Mouse (Mus musculus) T-helper 17 cell (primary cell): ENCODE results near the gene Slc25a34.

Experiments used
- in situ Hi-C, 2 experiments: fragments of 300-600 bp; cut with MboI, MseI; formaldehyde crosslinking; loops; 1 replicate in 1 of 2; 2 replicates in 1 of 2; pipeline ENCODE4 v1.15.1; 2025; ENCODE audit warnings: high pct_unique_total_duplicates in 2 of 2

Gene Slc25a34

DNA sequence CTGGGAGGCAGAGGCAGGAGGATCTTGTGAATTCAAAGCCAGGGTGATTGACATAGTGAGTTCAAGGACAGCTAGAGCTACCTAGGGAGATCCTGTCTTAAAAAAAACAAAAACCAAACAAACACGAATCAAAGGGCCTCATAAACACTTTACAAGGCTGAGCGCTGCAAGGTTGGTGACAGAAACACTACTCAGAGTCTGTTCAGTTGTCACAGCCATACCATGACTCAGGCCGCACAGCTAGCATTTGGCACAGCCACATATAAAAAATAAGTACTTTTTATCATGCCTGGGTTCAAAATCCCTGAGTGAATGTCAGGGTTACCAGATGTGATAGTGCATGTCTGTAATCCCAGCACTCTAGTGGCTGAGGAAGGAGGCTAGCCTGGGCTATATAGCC lies 23.6 kb upstream of the Slc25a34 start:
- in situ Hi-C loops, result loop anchor here in 1 of 2 experiments (10.0 kb wide), 1 partner anchor 1748 kb away; the partner anchor contains the start of gene Pramel1

GRCm38 (mm10) chr4:141645988-141646387 lies 22.4 kb upstream of the Slc25a34 start:
- in situ Hi-C loops, result loop anchor here in 1 of 2 experiments (10.0 kb wide), 1 partner anchor 1749 kb away; the partner anchor contains the start of gene Pramel1

- in situ Hi-C loops, result loop anchor here in 1 of 2 experiments (10.0 kb wide), 1 partner anchor 1752 kb away; the partner anchor contains the start of gene Pramel1
Observed at GRCm38 (mm10) chr4:141643118-141643855, 19.7 kb upstream of the Slc25a34 start.

DNA sequence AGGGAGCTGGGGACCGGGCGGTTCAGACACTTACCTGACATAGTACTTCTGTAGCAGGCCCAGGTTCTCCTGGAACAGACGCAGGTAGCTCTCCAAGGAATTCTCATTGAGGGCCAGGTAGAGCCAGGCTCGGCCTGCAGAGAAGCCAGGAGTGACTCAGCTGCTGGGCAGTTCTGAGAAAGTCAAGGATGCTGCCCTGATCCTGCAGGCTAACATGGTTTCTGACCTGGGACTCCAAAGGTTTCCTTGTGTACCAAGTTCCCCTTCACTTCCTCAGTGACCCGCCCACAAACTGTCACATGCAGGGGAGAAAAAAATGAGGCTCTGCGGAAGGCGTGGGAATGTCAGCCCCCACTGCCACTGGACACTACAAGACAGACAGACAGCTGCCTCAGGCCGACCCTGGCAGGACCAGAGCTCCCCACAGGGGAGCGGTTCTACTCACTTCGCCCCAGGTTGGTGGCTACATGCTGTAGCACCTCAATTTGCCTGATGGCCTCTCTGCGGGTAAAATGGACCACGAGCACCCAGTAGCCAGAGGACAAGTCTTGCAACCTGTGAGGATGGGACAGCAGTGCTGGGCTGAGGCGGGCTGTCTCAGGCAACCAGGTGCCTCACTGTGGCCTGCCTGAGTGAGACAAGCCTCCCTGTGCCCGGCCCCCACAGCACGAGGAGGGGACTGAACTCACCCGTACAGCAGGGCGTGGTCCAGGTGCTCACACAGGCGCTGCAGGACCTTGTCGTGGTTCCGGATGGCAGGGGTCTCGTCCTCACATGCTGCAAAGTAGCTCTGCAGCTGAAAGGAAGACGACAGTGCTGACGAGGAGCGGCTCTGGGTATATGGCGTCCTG lies 18.6 kb upstream of the Slc25a34 start:
- in situ Hi-C loops, result loop anchor here in 1 of 2 experiments (10.0 kb wide), 1 partner anchor 1753 kb away; the partner anchor contains the start of gene Pramel1

DNA sequence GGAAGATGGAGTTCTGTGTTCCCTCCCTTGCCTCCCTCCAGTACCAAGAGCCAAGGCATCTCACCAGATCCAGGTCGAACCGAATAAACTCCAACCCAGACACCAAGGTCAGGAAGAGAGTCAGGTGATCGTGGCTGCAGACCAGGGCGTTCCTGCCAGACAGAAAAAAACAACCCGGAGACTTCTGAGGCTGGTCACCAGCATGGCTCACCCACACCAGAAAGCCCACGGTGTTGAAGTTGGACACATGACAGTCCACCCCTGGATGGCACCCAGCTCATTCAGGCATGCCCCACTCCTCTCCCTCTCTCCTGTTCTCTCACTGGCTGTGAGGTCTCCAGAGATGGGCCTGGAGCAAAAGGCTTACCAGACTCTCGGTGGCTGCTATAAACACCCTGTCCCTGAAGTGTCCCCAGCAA lies 17.7 kb upstream of the Slc25a34 start:
- in situ Hi-C loops, result loop anchor here in 1 of 2 experiments (10.0 kb wide), 1 partner anchor 1753 kb away; the partner anchor contains the start of gene Pramel1

DNA sequence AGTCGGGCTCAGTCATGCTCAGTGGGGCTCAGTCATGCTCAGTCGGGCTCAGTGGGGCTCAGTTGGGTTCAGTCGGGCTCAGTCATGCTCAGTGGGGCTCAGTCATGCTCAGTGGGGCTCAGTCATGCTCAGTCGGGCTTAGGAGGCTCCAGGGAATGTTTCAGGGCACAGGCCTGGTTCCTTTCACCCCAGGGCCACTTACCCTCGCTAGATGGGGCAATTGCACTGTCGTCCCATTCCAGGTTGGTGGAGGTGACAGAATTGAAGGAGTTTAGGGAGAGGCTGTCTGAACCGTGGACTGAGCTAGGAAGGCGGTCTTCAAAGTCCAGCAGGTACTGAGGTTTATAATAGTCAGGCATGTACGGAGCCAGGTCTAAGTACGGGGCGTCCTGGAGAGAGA lies 15.9 kb upstream of the Slc25a34 start:
- in situ Hi-C loops, result no loop called here

GRCm38 (mm10) chr4:141636693-141637092 lies 13.1 kb upstream of the Slc25a34 start:
- in situ Hi-C loops, result no loop called here

DNA sequence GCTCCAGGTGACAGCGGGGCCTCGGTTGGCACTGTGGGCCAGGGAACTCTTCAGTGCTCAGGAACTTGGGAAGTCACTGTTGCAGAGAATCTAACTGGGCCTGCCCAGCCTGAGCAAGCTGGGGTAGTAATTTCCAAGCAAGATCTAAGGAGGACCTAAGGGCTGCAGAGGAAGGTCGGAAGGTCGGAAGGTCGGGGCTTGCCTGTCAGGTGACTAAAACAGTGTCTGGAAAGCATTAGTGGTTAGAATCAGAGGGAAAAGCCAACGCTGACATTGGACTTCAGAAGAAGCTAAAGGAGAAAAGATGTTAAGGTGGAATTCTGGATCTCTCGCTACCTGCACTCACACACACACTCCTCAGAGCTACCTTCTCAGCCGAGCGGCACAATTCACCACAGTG lies 12.4 kb upstream of the Slc25a34 start:
- in situ Hi-C loops, result no loop called here

GRCm38 (mm10) chr4:141632111-141632873 lies 8.7 kb upstream of the Slc25a34 start:
- in situ Hi-C loops, result no loop called here

DNA sequence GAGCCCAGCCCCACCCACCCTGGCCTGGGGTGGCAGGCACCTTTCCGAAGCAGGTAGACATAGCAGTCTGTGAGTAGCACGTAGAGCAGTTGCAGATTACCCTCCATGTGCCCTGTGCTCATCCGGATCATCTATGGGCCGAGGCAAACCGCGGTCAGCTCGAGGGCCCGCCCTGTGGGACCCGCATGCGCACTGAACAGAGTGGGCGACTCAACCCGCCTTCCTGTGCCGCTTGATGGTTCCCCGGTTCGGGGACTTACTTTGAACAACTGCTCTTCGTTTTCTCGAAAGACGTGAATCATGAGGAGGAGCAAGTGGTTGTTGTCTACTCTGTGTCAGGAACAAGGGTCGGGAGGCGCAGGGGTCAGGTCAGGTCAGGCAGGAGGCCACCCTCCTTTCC lies 7.6 kb upstream of the Slc25a34 start:
- in situ Hi-C loops, result no loop called here

DNA sequence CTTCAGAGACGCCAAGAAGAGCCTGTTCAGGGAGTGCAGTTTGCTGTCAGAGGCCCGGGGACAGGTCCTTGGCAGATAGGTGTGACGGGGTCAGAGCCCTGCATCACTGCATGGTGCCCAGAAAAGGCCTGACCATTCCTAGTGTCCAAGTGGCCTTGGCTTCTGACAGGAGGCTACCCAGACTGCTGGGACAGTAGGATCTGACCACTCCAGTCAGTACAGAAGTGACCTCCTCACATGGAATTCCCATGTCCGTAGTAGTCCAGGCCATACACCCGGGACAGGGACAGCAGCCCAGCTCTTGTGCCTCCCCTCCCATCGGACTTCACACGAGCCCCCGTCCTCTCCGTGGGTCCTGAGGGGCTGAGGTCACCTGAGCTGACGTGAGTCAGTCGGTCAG lies 6.4 kb upstream of the Slc25a34 start:
- in situ Hi-C loops, result no loop called here

- in situ Hi-C loops, result loop anchor here in 1 of 2 experiments (10.0 kb wide), 1 partner anchor 1704 kb away; no protein-coding TSS in a partner anchor
Observed at GRCm38 (mm10) chr4:141628661-141629060, 5.0 kb upstream of the Slc25a34 start.

GRCm38 (mm10) chr4:141627502-141627901 lies 3.9 kb upstream of the Slc25a34 start:
- in situ Hi-C loops, result loop anchor here in 1 of 2 experiments (10.0 kb wide), 1 partner anchor 1703 kb away; no protein-coding TSS in a partner anchor

- in situ Hi-C loops, result loop anchor here in 1 of 2 experiments (10.0 kb wide), 1 partner anchor 1701 kb away; no protein-coding TSS in a partner anchor
Observed at GRCm38 (mm10) chr4:141625774-141626550, 2.3 kb upstream of the Slc25a34 start.

- in situ Hi-C loops, result loop anchor here in 1 of 2 experiments (10.0 kb wide), 1 partner anchor 1700 kb away; no protein-coding TSS in a partner anchor
Observed at GRCm38 (mm10) chr4:141624983-141625773, 1.6 kb upstream of the Slc25a34 start.

DNA sequence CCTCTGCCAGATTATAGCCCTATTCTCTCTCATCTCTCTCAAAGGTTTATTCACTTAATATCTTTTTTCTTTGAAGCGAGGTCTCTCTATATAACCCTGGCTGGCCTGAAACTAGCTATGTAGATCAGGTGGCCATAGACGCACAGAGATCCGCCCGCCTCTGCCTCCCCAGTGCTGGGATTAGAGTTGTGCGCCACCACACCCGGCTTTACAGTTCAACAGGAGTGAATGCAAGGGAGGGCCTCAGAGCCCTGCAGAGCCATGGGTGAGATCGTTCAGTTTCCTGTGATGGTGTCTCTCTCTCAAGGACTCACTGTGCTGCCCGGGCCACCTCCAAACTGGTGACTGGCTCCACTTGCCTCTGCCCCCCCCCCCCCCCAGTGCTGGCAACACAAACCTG lies 513 bp upstream of the Slc25a34 start:
- in situ Hi-C loops, result loop anchor here in 1 of 2 experiments (10.0 kb wide), 1 partner anchor 1699 kb away; no protein-coding TSS in a partner anchor

- in situ Hi-C loops, result loop anchor here in 1 of 2 experiments (10.0 kb wide), 1 partner anchor 1698 kb away; no protein-coding TSS in a partner anchor
Observed at GRCm38 (mm10) chr4:141623037-141623436, 584 bp downstream of the Slc25a34 start.

- in situ Hi-C loops, result loop anchor here in 1 of 2 experiments (10.0 kb wide), 1 partner anchor 1698 kb away; no protein-coding TSS in a partner anchor
Observed at GRCm38 (mm10) chr4:141622580-141622979, 1.0 kb downstream of the Slc25a34 start.

DNA sequence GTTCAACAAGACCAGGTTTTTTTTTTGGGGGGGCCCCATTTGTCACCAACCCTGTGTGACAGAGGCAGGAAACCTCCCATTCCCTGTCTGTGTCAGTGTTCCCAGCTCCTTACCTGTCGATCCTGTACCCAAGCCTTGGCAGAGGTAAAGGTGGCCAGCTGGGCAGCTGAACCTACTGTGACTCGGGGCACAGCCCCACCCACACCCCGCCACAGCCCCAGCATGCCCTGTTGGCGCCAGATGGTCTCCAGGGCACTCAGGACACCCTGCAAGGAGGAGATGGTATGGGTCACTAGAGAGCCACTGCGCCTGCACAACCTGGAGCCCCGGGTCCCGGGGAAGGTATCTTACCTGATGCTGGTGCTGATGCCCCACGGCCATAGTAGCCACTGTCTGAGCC lies 1.5 kb downstream of the Slc25a34 start:
- in situ Hi-C loops, result loop anchor here in 1 of 2 experiments (10.0 kb wide), 1 partner anchor 1697 kb away; no protein-coding TSS in a partner anchor
